Mouse (Mus musculus) midbrain, embryonic 14.5 days (tissue): ENCODE data around the gene Dynlt1f. TPM values are rescaled to one million over a fixed set of nuclear protein-coding genes. Genes with fewer than 3 reads are reported as not detected.
A peak's percentile ranks its signal among the peaks of the same experiment; 100 is the strongest.
"Not testable (repeated sequence)": the region's sequence is repeated elsewhere in the genome, so short reads cannot be mapped to it uniquely, and the experiment has no call there.

Experiments
- ATAC-seq: fragments of 200-750 bp; cut with Nextera tagmentation; 2 replicates; pipeline ENCODE4 v1.8.0; 2017; ENCODE audit warnings: moderate number of reproducible peaks, moderate library complexity; ENCODE audit not compliant: low FRiP score, low TSS enrichment
- DNase-seq: peaks from one replicate; pipeline ENCODE4 v3.0.0-alpha.2; 2015
- H3K27ac ChIP-seq: fragments of 300-500 bp; sonication (generic); replicated peaks from 2 replicates; pipeline ENCODE4 v1.5.1; 2014; ENCODE audit warnings: mild to moderate bottlenecking, low read depth, low read length, moderate library complexity
- H3K27me3 ChIP-seq: fragments of 300-500 bp; sonication (generic); 2 replicates; pipeline ENCODE4 v1.6.1; 2014; ENCODE audit warnings: low read length, control low read depth, mixed read lengths; ENCODE audit not compliant: control insufficient read depth, insufficient read depth
- H3K36me3 ChIP-seq: fragments of 300-500 bp; sonication (generic); 2 replicates; pipeline ENCODE4 v1.6.1; 2014; ENCODE audit warnings: low read length, control low read depth; ENCODE audit not compliant: control insufficient read depth, insufficient read depth
- H3K4me1 ChIP-seq: fragments of 300-500 bp; sonication (generic); 2 replicates; pipeline ENCODE4 v1.6.1; 2014; ENCODE audit warnings: mild to moderate bottlenecking, antibody characterized with exemption, low read length, control low read depth; ENCODE audit not compliant: control insufficient read depth, insufficient read depth
- H3K4me2 ChIP-seq: fragments of 300-500 bp; sonication (generic); 2 replicates; pipeline ENCODE4 v1.6.1; 2014; ENCODE audit warnings: mild to moderate bottlenecking, low read length, moderate library complexity
- H3K4me3 ChIP-seq: fragments of 300-500 bp; sonication (generic); replicated peaks from 2 replicates; pipeline ENCODE4 v1.5.1; 2014; ENCODE audit warnings: low read depth, low read length
- H3K9ac ChIP-seq: fragments of 300-500 bp; sonication (generic); replicated peaks from 2 replicates; pipeline ENCODE4 v1.6.1; 2014; ENCODE audit warnings: mild to moderate bottlenecking, low read length, moderate library complexity
- H3K9me3 ChIP-seq: fragments of 300-500 bp; sonication (generic); 2 replicates; pipeline ENCODE4 v1.6.1; 2016; ENCODE audit warnings: low read length, control low read depth, mixed read lengths; ENCODE audit not compliant: control insufficient read depth
- WGBS: fragments of 180-500 bp; shearing (Covaris S2); extraction: QIAGEN DNeasy Blood & Tissue Kit; methylation state at CpG from one replicate; pipeline ENCODE4 v1.1.7; 2014; 5-methylcytosine and 5-hydroxymethylcytosine counted together
- polyA plus RNA-seq: library from polyadenylated mRNA; unstranded; fragments of >200 nt; fragmentation: Nextera tagmentation; extraction: Ambion mirVana; gene quantifications from 2 replicates; pipeline ENCODE4 v1.2.1, GENCODE M21; 2014

Gene Dynlt1f
- polyA plus RNA-seq, 1 experiment from 2014 or later, result 370 TPM

GRCm38 (mm10) chr17:6620035-6620434 lies 35.7 kb downstream of the Dynlt1f start:
- ATAC-seq, H3K4me3 ChIP-seq, H3K27me3 ChIP-seq, DNase-seq, H3K9ac ChIP-seq, H3K9me3 ChIP-seq, H3K4me2 ChIP-seq, H3K4me1 ChIP-seq, H3K27ac ChIP-seq, H3K36me3 ChIP-seq: not testable (repeated sequence)
- 81% methylated on average over 5 of the region's 6 CpGs for WGBS

- not testable (repeated sequence) for H3K4me3 ChIP-seq, H3K9ac ChIP-seq, DNase-seq, H3K4me1 ChIP-seq, ATAC-seq, H3K9me3 ChIP-seq, H3K4me2 ChIP-seq, H3K27ac ChIP-seq, H3K27me3 ChIP-seq, H3K36me3 ChIP-seq
- 84% methylated on average over 5 of the region's 5 CpGs for WGBS
These were observed 36.4 kb downstream of the Dynlt1f start for GRCm38 (mm10) chr17:6619271-6619670.

- DNase-seq, H3K36me3 ChIP-seq, H3K4me3 ChIP-seq, H3K9ac ChIP-seq, H3K4me1 ChIP-seq, ATAC-seq, H3K27ac ChIP-seq, H3K4me2 ChIP-seq, H3K27me3 ChIP-seq, H3K9me3 ChIP-seq: not testable (repeated sequence)
- 76% methylated on average over 7 of the region's 13 CpGs for WGBS
These were observed 37.9 kb downstream of the Dynlt1f start for GRCm38 (mm10) chr17:6617689-6618400.

- 97% methylated on average over 9 of the region's 9 CpGs for WGBS
- H3K36me3 ChIP-seq, H3K4me3 ChIP-seq, H3K9ac ChIP-seq, ATAC-seq, DNase-seq, H3K27me3 ChIP-seq, H3K4me1 ChIP-seq, H3K27ac ChIP-seq, H3K9me3 ChIP-seq, H3K4me2 ChIP-seq: not testable (repeated sequence)
These were observed 39.0 kb downstream of the Dynlt1f start for GRCm38 (mm10) chr17:6616731-6617130.

- not testable (repeated sequence) for H3K4me2 ChIP-seq, H3K4me1 ChIP-seq, DNase-seq, H3K27ac ChIP-seq, H3K9me3 ChIP-seq, H3K4me3 ChIP-seq, H3K27me3 ChIP-seq, H3K36me3 ChIP-seq, H3K9ac ChIP-seq, ATAC-seq
- 87% methylated on average over 5 of the region's 9 CpGs for WGBS
These were observed 41.4 kb downstream of the Dynlt1f start for GRCm38 (mm10) chr17:6614316-6614715.

- H3K27ac ChIP-seq, H3K27me3 ChIP-seq, H3K36me3 ChIP-seq, H3K4me3 ChIP-seq, H3K4me2 ChIP-seq, H3K9me3 ChIP-seq, DNase-seq, ATAC-seq, H3K9ac ChIP-seq, H3K4me1 ChIP-seq: not testable (repeated sequence)
- WGBS, result 92% methylated on average over 11 of the region's 14 CpGs
These were observed 42.2 kb downstream of the Dynlt1f start for GRCm38 (mm10) chr17:6613524-6613923.

- not testable (repeated sequence) for H3K4me2 ChIP-seq, H3K4me3 ChIP-seq, H3K27ac ChIP-seq, ATAC-seq, H3K27me3 ChIP-seq, H3K9me3 ChIP-seq, H3K4me1 ChIP-seq, H3K36me3 ChIP-seq, DNase-seq, H3K9ac ChIP-seq
- WGBS, result 61% methylated on average over 1 of the region's 1 CpGs
These were observed 50.4 kb downstream of the Dynlt1f start for GRCm38 (mm10) chr17:6605347-6605746.

- not testable (repeated sequence) for ATAC-seq, DNase-seq, H3K4me1 ChIP-seq, H3K27me3 ChIP-seq, H3K9me3 ChIP-seq, H3K4me2 ChIP-seq, H3K4me3 ChIP-seq, H3K36me3 ChIP-seq, H3K9ac ChIP-seq, H3K27ac ChIP-seq
- 16% methylated on average over 3 of the region's 4 CpGs for WGBS
These were observed 53.5 kb downstream of the Dynlt1f start for GRCm38 (mm10) chr17:6602205-6602604.

- H3K36me3 ChIP-seq, H3K9me3 ChIP-seq, H3K27me3 ChIP-seq, H3K9ac ChIP-seq, H3K4me1 ChIP-seq: not testable (repeated sequence)
- Histone ChIP-seq H3K27ac (0 out of 2 replicates have a peak within 1 kb of the TSS, but pooled peaks have one; percentile 26), H3K4me2 (peak within 1 kb of the TSS; percentile 45), H3K4me3 (peak within 1 kb of the TSS; percentile 24; the same call in 1 of the 2 replicates)
- ATAC-seq (peak; percentile 96), DNase-seq (peak; percentile 88)
- 7% methylated on average over 23 of the region's 40 CpGs for WGBS
These were observed 54.3 kb downstream of the Dynlt1f start, which contains the start of gene Dynlt1c for GRCm38 (mm10) chr17:6601204-6601911. TSS of gene Dynlt1c (plus strand) at chr17:6601671.
